Mouse (Mus musculus): ENCODE measurements around the gene Chmp6.

Chmp6 gene

GRCm38 (mm10) chr11:119913291-119913934 is at the start of gene Chmp6:
TSS of gene Chmp6 (plus strand) at chr11:119913441.
- in situ Hi-C loops (cut with MboI; ENCODE audit: low sequenced_read_pairs), result no loop called here

GRCm38 (mm10) chr11:119866837-119867236 is 46.4 kb upstream of the Chmp6 start:
- in situ Hi-C loops (cut with MboI; ENCODE audit: low sequenced_read_pairs), result no loop called here

DNA sequence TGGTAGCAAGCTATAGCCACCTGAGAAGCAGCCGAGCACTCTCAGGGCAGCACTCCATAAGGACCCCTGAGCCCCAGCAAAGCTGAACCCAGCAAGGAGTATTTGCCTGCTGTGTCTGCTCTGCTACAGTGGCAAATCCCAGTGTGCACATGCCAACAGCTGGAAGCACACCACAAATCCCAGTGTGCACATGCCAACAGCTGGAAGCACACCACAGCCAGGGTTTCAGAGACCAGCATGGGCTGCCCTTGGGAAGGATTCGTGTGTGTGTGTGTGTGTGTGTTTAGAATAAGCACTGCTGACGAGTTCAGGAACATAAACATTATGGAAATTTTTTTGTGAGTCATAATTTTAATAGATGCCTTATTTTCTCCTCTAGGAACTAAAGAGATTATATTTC is 45.1 kb upstream of the Chmp6 start:
- in situ Hi-C loops (cut with MboI; ENCODE audit: low sequenced_read_pairs), result no loop called here

GRCm38 (mm10) chr11:119868556-119868955 is 44.7 kb upstream of the Chmp6 start:
- in situ Hi-C loops (cut with MboI; ENCODE audit: low sequenced_read_pairs), result no loop called here

- in situ Hi-C loops (cut with MboI; ENCODE audit: low sequenced_read_pairs), result no loop called here
These were observed 42.1 kb upstream of the Chmp6 start for GRCm38 (mm10) chr11:119871141-119871540.

- in situ Hi-C loops (cut with MboI; ENCODE audit: low sequenced_read_pairs), result no loop called here
These were observed 39.6 kb upstream of the Chmp6 start for GRCm38 (mm10) chr11:119873643-119874042.

GRCm38 (mm10) chr11:119874841-119875240 is 38.4 kb upstream of the Chmp6 start:
- in situ Hi-C loops (cut with MboI; ENCODE audit: low sequenced_read_pairs), result no loop called here

- in situ Hi-C loops (cut with MboI; ENCODE audit: low sequenced_read_pairs), result no loop called here
These were observed 37.6 kb upstream of the Chmp6 start for GRCm38 (mm10) chr11:119875685-119876084.

DNA sequence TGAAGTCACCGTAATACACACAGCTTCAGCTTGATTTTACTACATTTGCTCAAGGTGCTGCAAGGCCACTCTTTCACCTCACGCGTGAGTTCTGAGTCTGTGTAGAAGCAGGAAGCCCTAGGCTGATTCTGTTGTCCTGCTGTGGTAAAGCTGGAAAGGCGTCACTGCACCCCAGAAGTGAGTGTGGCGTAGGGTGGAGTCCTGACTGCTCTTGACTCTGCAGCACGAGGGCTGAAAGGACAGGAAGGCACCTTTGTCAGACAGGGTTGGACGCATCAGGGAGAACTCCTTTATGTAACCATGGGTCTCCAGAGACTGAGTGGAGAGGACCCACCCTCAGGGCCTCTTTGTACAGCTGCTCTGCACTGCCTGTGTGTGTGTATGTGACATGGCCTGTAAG is 36.1 kb upstream of the Chmp6 start:
- in situ Hi-C loops (cut with MboI; ENCODE audit: low sequenced_read_pairs), result no loop called here

DNA sequence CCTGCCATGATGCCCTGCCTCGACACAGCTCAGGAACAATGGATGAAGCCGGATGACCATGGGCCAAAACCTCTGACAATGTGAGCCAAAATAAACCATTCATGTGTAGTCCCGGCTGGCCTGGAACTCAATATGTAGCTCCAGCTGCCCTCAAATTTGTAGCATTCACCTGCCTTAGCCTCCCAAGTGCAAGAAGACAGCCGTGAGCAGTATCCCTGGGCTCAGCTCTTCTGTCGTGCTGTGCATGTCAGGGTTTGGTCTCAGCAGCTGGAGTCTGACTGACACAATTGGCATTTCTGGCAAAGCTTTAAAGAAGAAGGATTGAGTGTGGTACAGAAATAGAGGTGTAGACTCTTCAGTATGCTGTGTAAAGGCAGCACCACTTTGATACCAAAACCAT is 33.7 kb upstream of the Chmp6 start:
- in situ Hi-C loops (cut with MboI; ENCODE audit: low sequenced_read_pairs), result no loop called here

DNA sequence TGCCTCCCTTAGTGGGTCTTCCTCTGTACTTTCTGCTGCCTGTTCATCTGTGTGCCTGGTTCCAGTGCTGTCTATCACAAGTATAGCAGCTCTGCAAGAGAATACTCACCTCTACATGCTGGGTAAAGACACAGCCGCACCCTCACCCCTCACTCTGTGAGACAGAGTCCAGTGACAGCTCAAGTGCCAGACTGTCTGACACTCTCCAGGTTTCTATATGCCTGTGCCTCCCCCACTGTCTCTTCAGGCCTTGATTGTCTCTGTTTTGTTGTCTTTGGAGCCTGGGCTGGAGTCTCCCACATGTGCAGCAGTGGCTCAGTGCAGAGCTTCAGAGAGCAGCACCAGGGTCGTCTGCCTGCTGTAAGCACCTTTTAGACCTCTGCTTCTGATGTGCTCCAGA is 29.6 kb upstream of the Chmp6 start:
- in situ Hi-C loops (cut with MboI; ENCODE audit: low sequenced_read_pairs), result no loop called here

DNA sequence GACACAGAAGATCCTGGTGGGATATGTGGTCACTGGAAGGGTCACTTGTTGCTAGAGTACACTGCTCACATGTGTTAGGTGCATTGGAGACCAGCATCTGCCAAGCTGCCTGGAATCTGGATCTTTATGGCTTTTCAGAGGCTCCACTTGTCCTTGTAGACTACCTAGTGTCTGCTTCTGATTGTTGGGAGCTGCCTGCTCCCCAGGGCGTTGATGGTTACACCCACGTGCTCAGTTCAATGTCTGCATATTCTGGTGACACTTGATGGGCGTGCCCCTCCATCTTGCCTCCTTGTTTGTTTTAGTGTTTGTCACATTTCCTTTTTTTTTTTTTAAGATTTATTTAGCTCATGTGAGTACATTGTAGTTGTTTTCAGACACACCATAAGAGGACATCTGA is 23.3 kb upstream of the Chmp6 start:
- in situ Hi-C loops (cut with MboI; ENCODE audit: low sequenced_read_pairs), result no loop called here

DNA sequence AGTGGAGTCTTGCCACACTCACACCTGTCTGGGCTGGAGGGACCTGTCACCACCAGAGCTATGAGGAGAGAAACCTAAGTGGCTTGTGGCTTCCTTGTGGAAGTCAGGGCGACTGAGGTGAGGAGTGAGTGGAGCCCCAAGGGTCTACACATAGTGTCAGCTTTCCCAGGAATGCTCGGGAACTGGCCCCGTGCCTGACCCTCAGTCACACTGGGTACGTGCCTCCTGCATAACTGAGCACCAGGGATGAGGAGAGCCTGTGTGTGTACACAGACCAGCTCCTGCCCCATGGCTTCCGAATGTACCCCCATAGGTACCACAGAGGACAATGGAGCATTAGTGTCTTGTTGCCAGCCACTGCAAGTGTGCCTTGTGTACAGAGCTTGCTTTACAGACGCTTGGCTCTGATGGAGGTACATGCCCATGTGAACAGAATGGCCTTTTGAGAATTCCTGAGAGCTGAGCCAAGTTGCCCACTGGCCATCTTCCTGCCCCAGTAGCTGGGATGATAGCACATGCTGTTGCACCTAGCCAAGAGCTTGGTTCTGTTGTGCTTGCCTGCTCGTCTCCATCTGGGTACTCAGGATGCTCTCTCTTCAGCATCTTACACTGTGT is 21.5 kb upstream of the Chmp6 start:
- in situ Hi-C loops (cut with MboI; ENCODE audit: low sequenced_read_pairs), result no loop called here

DNA sequence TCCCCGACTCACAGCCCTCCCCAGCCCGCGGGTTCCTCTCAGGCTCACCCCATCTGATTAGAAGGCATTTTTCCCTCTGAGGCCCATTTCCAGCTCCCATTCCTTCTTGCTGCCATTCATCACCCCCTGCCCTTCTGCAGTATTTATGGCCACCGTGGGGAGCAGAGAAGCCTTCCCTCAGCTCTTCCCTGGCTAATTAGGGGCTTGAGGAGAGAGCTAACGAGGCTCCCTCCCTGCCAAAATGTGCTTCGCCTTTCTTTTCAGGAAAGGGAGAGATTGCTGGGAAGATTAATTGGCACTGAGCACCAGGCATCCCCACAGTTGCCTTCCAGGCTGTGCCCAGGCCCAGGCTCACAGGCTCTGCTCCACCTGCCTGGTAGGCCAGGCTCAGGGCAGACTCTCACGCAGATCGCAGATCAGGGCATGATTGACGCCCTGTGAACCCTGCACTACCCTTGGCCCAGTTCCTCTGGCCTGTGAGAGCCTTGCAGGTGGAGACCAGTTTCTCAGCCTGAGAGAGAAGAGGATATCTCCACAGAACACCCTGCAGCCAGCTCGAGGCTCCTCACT is 19.5 kb upstream of the Chmp6 start:
- in situ Hi-C loops (cut with MboI; ENCODE audit: low sequenced_read_pairs), result no loop called here

- in situ Hi-C loops (cut with MboI; ENCODE audit: low sequenced_read_pairs), result no loop called here
These were observed 18.6 kb upstream of the Chmp6 start for GRCm38 (mm10) chr11:119894634-119895033.

GRCm38 (mm10) chr11:119897041-119897440 is 16.2 kb upstream of the Chmp6 start:
- in situ Hi-C loops (cut with MboI; ENCODE audit: low sequenced_read_pairs), result no loop called here

DNA sequence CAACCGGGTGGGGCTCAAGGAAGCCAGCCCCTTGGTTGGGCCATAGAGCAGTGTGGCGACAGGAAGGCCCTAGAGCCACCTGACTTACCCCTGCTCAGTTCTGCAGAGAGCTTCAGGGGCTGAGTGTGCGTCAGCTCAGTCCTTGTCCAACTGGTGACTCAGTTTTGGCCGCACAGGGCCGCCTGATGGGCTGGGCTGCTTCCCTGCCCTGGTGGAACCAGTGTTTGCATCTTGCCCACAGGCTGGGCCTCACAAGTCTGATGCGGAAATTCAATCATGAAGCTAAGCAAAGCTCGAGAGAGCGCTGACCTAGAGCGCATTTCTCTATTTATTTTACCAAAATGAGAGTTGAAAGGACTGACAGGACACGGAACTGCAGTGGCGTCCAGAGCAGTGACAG is 14.3 kb upstream of the Chmp6 start:
- in situ Hi-C loops (cut with MboI; ENCODE audit: low sequenced_read_pairs), result no loop called here

DNA sequence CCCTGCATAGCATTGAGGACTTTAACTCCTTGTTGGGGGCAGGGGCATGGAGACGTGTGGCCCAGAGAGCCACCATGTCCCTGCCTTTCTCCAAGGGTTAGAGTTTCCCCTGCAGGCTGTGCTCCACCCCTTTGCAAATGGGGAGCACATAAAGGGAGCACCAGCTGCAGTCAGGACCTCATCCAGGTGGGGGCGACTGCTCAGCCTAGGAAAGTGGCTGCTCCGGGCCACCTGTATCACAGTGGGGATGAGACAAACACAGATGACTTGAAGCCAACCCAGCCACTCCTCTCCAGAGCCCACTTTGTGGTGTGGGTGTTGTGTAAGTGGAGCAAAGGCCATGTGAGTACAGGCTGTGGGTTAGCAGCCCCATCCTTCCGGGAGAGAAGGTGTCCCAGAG is 12.1 kb upstream of the Chmp6 start:
- in situ Hi-C loops (cut with MboI; ENCODE audit: low sequenced_read_pairs), result no loop called here

DNA sequence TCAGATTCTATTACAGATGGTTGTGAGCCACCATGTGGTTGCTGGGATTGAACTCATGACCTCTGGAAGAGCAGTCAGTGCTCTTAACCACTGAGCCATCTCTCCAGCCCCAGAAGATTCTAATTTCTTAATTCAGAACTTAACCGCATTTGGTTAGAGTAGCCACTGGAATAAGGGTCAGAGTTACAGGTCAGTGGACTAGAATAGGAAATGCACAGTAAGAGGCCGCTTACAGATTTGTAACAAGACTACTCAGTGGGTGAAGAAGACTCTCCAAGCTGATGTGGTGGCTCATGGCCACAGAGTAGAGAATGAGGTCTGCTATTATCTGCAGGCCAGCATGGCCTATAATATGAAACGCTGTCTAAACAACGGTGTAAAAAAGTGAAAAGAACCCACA is 10.3 kb upstream of the Chmp6 start:
- in situ Hi-C loops (cut with MboI; ENCODE audit: low sequenced_read_pairs), result no loop called here

- in situ Hi-C loops (cut with MboI; ENCODE audit: low sequenced_read_pairs), result loop anchor here (5.0 kb wide), 1 partner anchor 402 kb away; no protein-coding TSS in a partner anchor
These were observed 8.5 kb upstream of the Chmp6 start for GRCm38 (mm10) chr11:119904621-119905286.

DNA sequence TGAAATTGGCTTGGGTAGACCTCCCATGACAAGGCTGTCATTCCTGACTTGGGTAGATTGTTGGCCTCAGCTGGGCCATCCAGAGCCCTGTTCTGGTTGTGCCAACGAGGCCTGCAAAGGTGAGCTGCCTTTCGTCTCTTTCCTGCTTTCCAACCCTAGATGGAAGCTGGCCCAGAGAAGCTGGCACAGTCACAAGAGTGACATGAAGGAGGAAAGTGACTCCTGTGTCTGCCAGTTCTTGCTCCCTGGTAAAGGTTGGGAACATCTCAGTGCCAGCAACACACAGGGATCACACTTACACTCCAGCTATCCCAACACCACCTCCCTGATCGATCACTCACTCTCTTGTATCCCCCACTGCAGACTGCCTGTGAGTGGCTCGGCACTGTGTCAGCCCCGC is 7.4 kb upstream of the Chmp6 start:
- in situ Hi-C loops (cut with MboI; ENCODE audit: low sequenced_read_pairs), result loop anchor here (5.0 kb wide), 1 partner anchor 403 kb away; no protein-coding TSS in a partner anchor
